Mouse (Mus musculus) CH12.LX (cell line): ENCODE results near the gene Selp. TPM values are rescaled to one million over a fixed set of nuclear protein-coding genes. Genes with fewer than 3 reads are reported as not detected.

Experiments used
- DNase-seq: peaks from one replicate; pipeline ENCODE4 v3.0.0-alpha.2; 2013; ENCODE audit errors: extremely low read depth
- H3K27ac ChIP-seq: 2 replicates; pipeline ENCODE4 v1.5.1; 2012; ENCODE audit warnings: low read depth, mild to moderate bottlenecking, control low read depth, moderate library complexity; ENCODE audit not compliant: insufficient read depth
- H3K27me3 ChIP-seq: replicated peaks from 2 replicates; pipeline ENCODE3; 2012; ENCODE audit warnings: inconsistent platforms
- H3K36me3 ChIP-seq, 2 experiments: replicated peaks in 1 of 2; 2 replicates each; pipeline versions ENCODE3 to v1.6.1; 2012; ENCODE audit warnings: inconsistent platforms in 1 of 2, low read length in 1 of 2, mild to moderate bottlenecking in 1 of 2, mixed read lengths in 1 of 2, moderate library complexity in 1 of 2; ENCODE audit not compliant: control insufficient read depth in 1 of 2, insufficient read depth in 1 of 2
- H3K4me1 ChIP-seq, 2 experiments: 2 replicates each; pipeline ENCODE4 v1.6.1; 2012; ENCODE audit warnings: inconsistent platforms in 1 of 2, moderate library complexity in 1 of 2; ENCODE audit not compliant: insufficient read depth in 2 of 2, control insufficient read depth in 1 of 2
- H3K4me2 ChIP-seq: 2 replicates; pipeline ENCODE4 v1.6.1; 2012; ENCODE audit warnings: low read depth, mild to moderate bottlenecking, control low read depth; ENCODE audit not compliant: poor library complexity, insufficient read depth, severe bottlenecking
- H3K4me3 ChIP-seq, 3 experiments: fragments of 150-350 bp in 1 of 3; sonication (generic) in 1 of 3; replicated peaks in 1 of 3; 2 replicates each; pipeline versions ENCODE3 to v1.5.1; 2011 to 2012; ENCODE audit warnings: low read depth in 2 of 3, low read length in 2 of 3, mild to moderate bottlenecking in 2 of 3, moderate library complexity in 2 of 3, control low read depth in 1 of 3, improper control_type of control experiment in 1 of 3, inconsistent platforms in 1 of 3, mixed read lengths in 1 of 3; ENCODE audit not compliant: poor library complexity in 1 of 3
- H3K79me2 ChIP-seq: replicated peaks from 2 replicates; pipeline ENCODE4 v1.6.1; 2012; ENCODE audit warnings: mild to moderate bottlenecking, moderate library complexity; ENCODE audit not compliant: control insufficient read depth, poor library complexity, insufficient read depth, severe bottlenecking; ENCODE audit errors: extremely low read depth
- H3K9ac ChIP-seq: 2 replicates; pipeline ENCODE4 v1.6.1; 2012; ENCODE audit warnings: low read depth, mild to moderate bottlenecking, control low read depth, moderate library complexity; ENCODE audit not compliant: insufficient read depth
- H3K9me3 ChIP-seq: replicated peaks from 2 replicates; pipeline ENCODE3; 2012; ENCODE audit warnings: low read length, inconsistent platforms, mixed read lengths
- BHLHE40 ChIP-seq: IDR thresholded peaks from 2 replicates; pipeline ENCODE4 v1.6.1; 2011; ENCODE audit warnings: mild to moderate bottlenecking, low read depth, low read length, improper control_type of control experiment
- E2F4 ChIP-seq: IDR thresholded peaks from 2 replicates; pipeline ENCODE4 v1.6.1; 2011; ENCODE audit warnings: low read depth, low read length, improper control_type of control experiment; ENCODE audit not compliant: insufficient replicate concordance
- EP300 ChIP-seq: IDR thresholded peaks from 2 replicates; pipeline ENCODE4 v1.6.1; 2011; ENCODE audit warnings: low read length, improper control_type of control experiment
- ETS1 ChIP-seq: conservative IDR thresholded peaks from 2 replicates; pipeline ENCODE4 v1.6.1; 2012; ENCODE audit warnings: low read depth, mild to moderate bottlenecking, inconsistent platforms, low read length, improper control_type of control experiment, moderate library complexity
- HCFC1 ChIP-seq: IDR thresholded peaks from 2 replicates; pipeline ENCODE4 v1.6.1; 2012; ENCODE audit warnings: low read depth, mild to moderate bottlenecking, inconsistent platforms, low read length, improper control_type of control experiment
- IRF4 ChIP-seq: IDR thresholded peaks from 2 replicates; pipeline ENCODE4 v1.6.1; 2014; ENCODE audit warnings: low read depth, mild to moderate bottlenecking, inconsistent platforms, low read length, improper control_type of control experiment
- KAT2A ChIP-seq: IDR thresholded peaks from 2 replicates; pipeline ENCODE4 v1.6.1; 2012; ENCODE audit warnings: low read length, improper control_type of control experiment, inconsistent platforms; ENCODE audit not compliant: insufficient replicate concordance
- MAFK ChIP-seq: IDR thresholded peaks from 2 replicates; pipeline ENCODE4 v1.6.1; 2011; ENCODE audit warnings: low read length, improper control_type of control experiment; ENCODE audit not compliant: insufficient replicate concordance
- MAX ChIP-seq: IDR thresholded peaks from 2 replicates; pipeline ENCODE4 v1.6.1; 2011; ENCODE audit warnings: low read length, improper control_type of control experiment
- MAZ ChIP-seq: IDR thresholded peaks from 2 replicates; pipeline ENCODE4 v1.6.1; 2012; ENCODE audit warnings: low read depth, mild to moderate bottlenecking, inconsistent platforms, low read length, improper control_type of control experiment, moderate library complexity
- MYC ChIP-seq: IDR thresholded peaks from 2 replicates; pipeline ENCODE4 v1.6.1; 2011; ENCODE audit warnings: low read depth, mild to moderate bottlenecking, improper control_type of control experiment, low read length
- PAX5 ChIP-seq: IDR thresholded peaks from 2 replicates; pipeline ENCODE4 v1.6.1; 2012; ENCODE audit warnings: low read length, inconsistent platforms, mixed read lengths
- POLR2A ChIP-seq: IDR thresholded peaks from 2 replicates; pipeline ENCODE4 v1.6.1; 2011; ENCODE audit warnings: low read depth, mild to moderate bottlenecking, improper control_type of control experiment, low read length
- POLR2AphosphoS2 ChIP-seq: IDR thresholded peaks from 2 replicates; pipeline ENCODE4 v1.6.1; 2011; ENCODE audit warnings: low read depth, low read length, improper control_type of control experiment
- RAD21 ChIP-seq: IDR thresholded peaks from 2 replicates; pipeline ENCODE4 v1.6.1; 2011; ENCODE audit warnings: low read depth, mild to moderate bottlenecking, low read length, improper control_type of control experiment, moderate library complexity
- UBTF ChIP-seq: IDR thresholded peaks from 2 replicates; pipeline ENCODE4 v1.6.1; 2012; ENCODE audit warnings: low read depth, mild to moderate bottlenecking, inconsistent platforms, low read length, improper control_type of control experiment, moderate library complexity
- ZMIZ1 ChIP-seq: IDR thresholded peaks from 2 replicates; pipeline ENCODE4 v1.6.1; 2012; ENCODE audit warnings: low read depth, mild to moderate bottlenecking, inconsistent platforms, low read length, improper control_type of control experiment
- ZNF384 ChIP-seq: IDR thresholded peaks from 2 replicates; pipeline ENCODE4 v1.6.1; 2012; ENCODE audit warnings: low read depth, low read length, improper control_type of control experiment, inconsistent platforms
- dilution Hi-C: fragments of 300-500 bp; cut with MboI; formaldehyde crosslinking; loops from 2 replicates; pipeline ENCODE4 v1.14.3; 2020; ENCODE audit warnings: low sequenced_read_pairs; ENCODE audit not compliant: extremely low pct_unique_long_range_greater_than_20kb, extremely low pct_ligation_motif_present
- in situ Hi-C: fragments of 300-500 bp; cut with MboI; formaldehyde crosslinking; loops from 3 replicates; pipeline ENCODE4 v1.14.3; 2019; ENCODE audit warnings: low sequenced_read_pairs, low pct_ligation_motif_present, low pct_unique_long_range_greater_than_20kb, mixed read lengths
- polyA plus RNA-seq: library from polyadenylated mRNA; unstranded; fragments of >175 nt; gene quantifications from 2 replicates; pipeline ENCODE4 v1.2.1, GENCODE M21; 2012; ENCODE audit warnings: low read depth; ENCODE audit not compliant: insufficient read length
- total RNA-seq, 2 experiments: library from RNA; depleted of rRNA; stranded (reverse); fragments of 300-350 nt in 1 of 2; fragments of >200 nt in 1 of 2; gene quantifications; 2 replicates each; pipeline ENCODE4 v1.2.3; 2012 to 2014

Selp gene
- total and polyA plus RNA-seq, 3 experiments: 0.21 to 0.43 TPM; not detected in 1

DNA sequence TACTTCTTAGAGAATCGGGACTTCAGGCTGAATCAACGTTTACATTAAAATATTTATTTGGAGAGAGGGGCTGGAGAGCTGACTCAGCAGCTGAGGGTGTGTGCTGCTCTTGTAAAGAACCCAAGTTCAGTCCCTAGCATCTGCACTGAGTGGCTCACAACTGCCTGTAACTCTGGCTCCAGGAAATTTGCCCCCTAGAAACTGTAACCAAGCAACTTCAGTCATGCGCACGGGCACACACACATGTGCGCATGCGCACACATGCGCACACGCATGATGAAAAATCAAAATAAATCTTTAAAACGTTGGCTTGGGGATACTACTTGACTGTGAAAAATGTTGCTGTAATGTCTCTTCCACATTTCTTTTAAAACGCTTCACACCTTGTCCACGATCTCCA, 36.0 kb upstream of the Selp start:
- dilution Hi-C loops: no loop called here

DNA sequence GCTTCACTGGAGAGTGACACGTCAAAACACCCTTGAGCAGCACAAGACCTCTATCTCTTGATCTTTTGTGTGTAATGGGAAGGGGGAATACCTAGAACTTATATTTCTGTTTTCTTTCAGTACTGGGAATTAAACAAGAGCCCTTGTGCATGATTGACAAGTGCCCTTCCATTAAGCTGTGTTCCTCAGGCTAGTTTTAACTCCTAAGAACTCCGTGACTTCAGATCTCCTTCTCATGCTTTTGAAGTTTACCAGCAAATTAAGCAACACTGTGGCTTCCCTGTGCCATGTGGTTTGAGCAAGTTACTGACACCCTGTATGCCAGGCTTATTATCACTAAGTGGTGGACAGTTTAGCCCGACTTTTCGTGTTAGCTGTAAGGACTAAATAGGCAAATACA, 32.0 kb upstream of the Selp start:
- H3K36me3 ChIP-seq: no peaks in the 10 kb centered on the region
- H3K9me3 ChIP-seq: no peaks in the 10 kb centered on the region
- in situ Hi-C loops: no loop called here
- H3K79me2 ChIP-seq: no peaks in the 10 kb centered on the region
- no peak for DNase-seq
- H3K27me3 ChIP-seq: no peaks in the 10 kb centered on the region
- no peak overlapping the region for H3K4me3 ChIP-seq
- no peak overlapping the region for H3K4me2 ChIP-seq
- H3K9ac ChIP-seq: no peak overlapping the region
- no peak for TF ChIP-seq KAT2A
- TF ChIP-seq POLR2A: no peak
- no peak for TF ChIP-seq MYC
- no peak for TF ChIP-seq E2F4
- no peak for TF ChIP-seq ZNF384
- no peak for TF ChIP-seq BHLHE40
- TF ChIP-seq MAX: no peak
- no peak for TF ChIP-seq RAD21
- no peak for TF ChIP-seq UBTF
- TF ChIP-seq EP300: no peak
- no peak for TF ChIP-seq ZMIZ1
- no peak for TF ChIP-seq PAX5
- no peak for TF ChIP-seq IRF4
- TF ChIP-seq, all 38 proteins: peak for 0
- dilution Hi-C loops: no loop called here
- Histone ChIP-seq H3K4me1 (peaks cover 4 to 50% of the 10 kb centered on the region in 2 experiments), H3K27ac (no peak overlapping the region)

More for the DNA sequence above, 36.0 kb upstream of the Selp start:
- no peak for DNase-seq
- in situ Hi-C loops: no loop called here
- Histone ChIP-seq H3K4me2 (no peak overlapping the region), H3K4me3 (no peak overlapping the region), H3K79me2 (no peaks in the 10 kb centered on the region), H3K4me1 (peaks cover 4 to 90% of the 10 kb centered on the region in 2 experiments), H3K9me3 (no peaks in the 10 kb centered on the region)
- TF ChIP-seq MAZ (no peak), ZMIZ1 (no peak), ETS1 (no peak), MAFK (no peak), PAX5 (no peak), RAD21 (no peak), HCFC1 (no peak), POLR2AphosphoS2 (no peak)
- TF ChIP-seq, all 38 proteins: peak for 0
- no peak overlapping the region for H3K27ac ChIP-seq
- no peak overlapping the region for H3K9ac ChIP-seq
- no peaks in the 10 kb centered on the region for H3K36me3 ChIP-seq
- H3K27me3 ChIP-seq: no peaks in the 10 kb centered on the region
